Mouse (Mus musculus) adrenal gland, adult (tissue): ENCODE results near the gene Pde4dip.

Source experiments
- DNase-seq, 2 experiments: peaks; one replicate each; pipeline ENCODE4 v3.0.0; 2022 to 2023; ENCODE audit warnings: low spot score in 1 of 2; ENCODE audit not compliant: inconsistent age in 2 of 2

Gene Pde4dip

DNA sequence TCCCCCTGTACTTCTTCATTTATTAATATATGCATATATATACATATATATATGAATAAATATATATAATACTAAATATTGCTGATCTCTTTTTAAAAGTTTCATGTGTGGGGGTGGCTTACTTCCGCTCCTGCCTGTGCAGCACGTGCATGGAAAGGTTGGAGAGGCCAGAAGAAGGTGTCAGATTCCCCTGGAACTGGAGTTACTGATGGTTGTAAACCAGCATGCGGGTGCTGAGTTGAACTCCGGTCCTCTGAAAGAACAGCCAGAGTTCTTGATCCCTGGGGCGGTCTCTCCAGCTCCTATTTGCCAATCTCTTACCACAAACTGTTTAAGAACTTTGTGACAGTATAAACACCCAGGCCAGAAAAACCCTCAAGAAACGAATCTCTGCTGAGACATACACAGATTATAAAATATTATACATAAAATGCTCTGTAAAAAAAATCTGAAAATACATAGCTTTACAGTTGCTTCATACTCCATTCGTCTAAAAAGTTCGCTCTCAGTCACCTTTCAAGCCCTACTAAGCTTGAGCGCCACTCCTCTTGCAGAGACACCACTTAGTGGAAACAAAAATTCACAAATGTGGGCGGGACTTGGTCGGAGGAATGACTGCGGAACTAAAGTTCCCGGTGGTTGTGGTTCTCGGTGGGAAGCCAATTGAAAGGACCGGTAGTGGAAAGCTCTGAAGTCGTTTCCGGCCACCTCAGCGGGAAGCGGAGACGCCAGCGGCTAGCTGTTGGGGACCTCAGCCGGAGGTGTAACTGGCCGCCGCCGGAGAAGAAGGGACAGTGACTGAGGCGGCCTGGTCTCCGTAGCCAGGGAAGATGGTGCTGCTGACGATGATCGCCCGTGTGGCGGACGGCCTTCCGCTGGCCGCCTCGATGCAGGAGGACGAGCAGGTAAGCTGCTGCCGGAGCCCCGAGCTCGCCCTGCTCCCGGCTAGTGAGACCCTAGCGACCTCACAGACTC lies 12.3 kb upstream of the Pde4dip start, which contains the start of gene Sec22b:
Sec22b (plus strand) TSS at position 675 of the 975 bp plus-strand sequence.
- DNase-seq = peak; percentile 90 to 98

DNA sequence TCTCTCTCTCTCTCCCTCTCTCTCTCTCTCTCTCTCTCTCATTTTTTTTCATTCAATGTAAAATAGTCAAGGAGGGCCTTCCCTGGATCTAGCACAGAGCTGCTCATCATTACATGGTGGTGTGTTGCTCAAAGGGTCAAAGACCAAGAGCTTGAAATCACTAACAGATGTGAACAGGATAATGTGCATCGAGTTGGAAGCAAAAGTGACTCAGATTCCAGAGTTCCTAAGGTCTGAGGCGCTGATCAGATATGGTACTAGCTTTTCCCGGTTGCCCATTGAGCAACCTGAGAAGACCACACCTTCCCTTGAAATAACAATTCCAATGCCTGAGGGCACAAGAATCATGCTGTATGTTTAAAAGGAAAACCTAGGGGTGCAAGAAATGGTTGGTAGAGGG lies 9.9 kb upstream of the Pde4dip start:
- no peak for DNase-seq

DNA sequence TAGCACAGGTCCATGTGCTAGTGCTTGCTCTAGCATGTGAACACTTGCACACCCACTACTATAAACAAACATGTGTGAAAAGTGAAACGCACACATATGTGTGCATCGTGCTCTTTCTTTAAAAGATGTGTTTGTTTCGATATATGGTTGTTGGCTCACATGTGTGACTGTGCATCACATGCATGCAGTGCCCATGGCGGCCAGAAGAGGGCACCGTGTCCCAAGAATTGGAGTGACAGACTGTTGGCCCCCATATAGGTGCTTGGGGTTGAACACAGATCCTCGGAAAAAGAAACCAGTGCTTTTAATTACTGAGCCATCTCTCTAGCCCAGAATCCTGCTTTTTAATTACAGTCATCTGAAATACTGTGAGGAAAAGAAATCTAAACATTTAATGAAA lies 6.2 kb upstream of the Pde4dip start:
- DNase-seq = peak; percentile 17 to 70

DNA sequence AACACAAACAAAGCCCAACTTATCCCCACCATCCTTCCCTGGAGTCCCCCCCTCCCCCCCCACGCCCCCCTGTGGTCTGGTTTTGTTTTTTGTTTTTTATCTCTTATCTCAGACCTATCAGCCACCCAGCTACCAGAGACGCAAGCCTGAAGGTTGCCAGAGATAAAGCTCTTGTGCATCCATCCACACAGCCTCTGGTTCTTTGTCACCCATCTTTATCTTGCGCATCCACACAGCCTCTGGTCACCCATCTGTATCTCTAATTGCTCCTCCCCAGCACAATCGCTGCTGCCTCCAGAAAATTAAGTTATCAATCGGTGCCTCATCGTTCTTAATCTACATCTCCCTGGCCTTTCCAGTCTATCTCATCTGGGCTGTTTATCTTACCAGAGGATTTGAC lies 1.7 kb upstream of the Pde4dip start:
- no peak for DNase-seq

DNA sequence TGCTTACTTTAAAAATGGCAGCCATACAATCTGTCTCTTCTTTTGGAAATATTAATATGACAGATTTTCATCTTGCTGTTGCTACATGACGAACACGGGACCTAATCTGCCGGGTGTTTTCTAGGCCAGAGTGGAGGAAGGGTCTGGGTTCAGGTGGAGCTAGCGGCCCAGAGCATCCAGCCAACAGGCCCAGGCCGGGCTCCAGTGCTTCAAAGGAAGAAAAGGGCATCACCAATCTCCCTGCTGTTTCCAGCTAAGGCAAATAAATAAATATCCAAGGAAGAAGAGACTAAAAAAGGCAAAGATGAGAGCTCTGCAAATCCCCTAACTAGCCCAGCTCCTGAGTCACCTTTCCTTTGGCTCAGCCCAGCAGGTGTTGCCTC lies 731 bp downstream of the Pde4dip start:
- DNase-seq = no peak

DNA sequence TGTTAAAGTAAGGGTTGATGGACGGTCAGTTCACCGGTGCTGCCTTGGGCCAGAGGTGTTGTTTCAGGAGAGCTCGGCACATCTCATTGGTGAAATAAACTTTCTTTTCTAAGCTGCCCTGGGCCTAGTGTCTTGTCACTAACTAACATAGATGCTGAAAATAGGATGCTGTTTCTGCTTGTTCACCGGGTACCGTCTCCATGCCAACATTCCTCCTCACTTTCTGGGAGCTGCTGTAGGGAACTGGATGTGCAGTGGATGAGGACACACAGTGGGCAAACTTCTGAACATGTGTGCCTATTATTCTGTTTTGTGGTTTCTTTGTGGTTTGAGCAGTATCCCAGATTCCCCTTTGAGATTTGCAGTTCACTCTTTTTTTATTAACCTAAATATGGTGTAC lies 6.9 kb downstream of the Pde4dip start:
- DNase-seq = no peak

DNA sequence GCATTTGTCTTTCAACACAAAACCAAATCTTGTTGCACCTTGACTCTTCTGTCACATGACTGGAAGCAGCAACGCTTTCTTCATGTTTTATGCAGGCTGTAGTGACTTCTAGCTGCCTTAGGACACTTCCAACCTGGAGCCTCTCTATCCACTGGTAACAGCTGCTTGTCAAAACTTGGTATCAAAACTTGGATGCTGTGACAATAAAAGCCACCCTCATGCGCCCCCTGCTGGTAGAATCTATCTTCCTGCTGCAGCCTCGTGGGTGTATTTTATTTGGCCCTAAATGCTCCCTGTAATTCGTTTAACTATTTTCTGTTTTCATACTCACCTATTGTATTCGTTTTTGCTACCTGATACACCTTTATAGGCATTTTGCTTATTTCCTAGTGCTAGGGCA lies 9.3 kb downstream of the Pde4dip start:
- DNase-seq = peak; percentile 74 to 93

DNA sequence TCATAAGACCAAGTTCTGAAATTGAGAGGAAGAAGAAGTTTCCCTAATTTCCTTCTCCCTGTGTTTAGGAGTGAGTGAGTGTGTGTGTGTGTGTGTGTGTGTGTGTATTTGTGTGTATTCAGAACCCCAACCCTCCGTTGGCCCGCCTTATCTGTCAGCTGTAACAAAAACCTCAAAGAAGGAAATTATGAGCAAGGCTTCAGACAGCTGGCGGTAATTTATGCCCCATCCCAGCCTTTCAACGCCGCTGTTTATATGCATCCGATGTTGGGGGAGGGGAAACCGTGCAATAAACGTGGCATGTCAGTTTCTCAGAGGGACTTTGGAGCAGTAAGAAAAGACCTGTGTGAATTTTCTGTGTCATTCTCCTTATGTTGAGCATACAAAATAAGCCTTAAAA lies 12.2 kb downstream of the Pde4dip start:
- DNase-seq = no peak

DNA sequence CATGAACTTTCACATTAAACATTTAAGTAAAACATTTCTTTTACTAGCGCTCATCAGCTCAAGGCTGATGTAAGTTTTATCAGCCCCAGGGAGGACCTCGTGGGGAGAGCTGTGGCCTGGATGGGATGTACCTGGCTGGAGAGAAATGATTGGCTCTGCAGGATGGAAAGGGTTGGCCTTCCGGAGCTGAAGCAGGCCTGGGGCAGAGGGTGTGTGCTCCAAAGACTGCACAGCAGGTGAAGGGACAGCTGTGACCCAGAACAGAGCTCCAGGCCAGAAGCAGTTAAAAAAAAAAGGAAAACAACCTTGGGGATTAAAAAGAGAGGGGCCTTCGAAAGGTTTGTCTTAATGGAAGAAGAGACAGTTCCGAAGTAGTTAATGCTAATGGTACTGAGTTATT lies 13.7 kb downstream of the Pde4dip start:
- DNase-seq = no peak

DNA sequence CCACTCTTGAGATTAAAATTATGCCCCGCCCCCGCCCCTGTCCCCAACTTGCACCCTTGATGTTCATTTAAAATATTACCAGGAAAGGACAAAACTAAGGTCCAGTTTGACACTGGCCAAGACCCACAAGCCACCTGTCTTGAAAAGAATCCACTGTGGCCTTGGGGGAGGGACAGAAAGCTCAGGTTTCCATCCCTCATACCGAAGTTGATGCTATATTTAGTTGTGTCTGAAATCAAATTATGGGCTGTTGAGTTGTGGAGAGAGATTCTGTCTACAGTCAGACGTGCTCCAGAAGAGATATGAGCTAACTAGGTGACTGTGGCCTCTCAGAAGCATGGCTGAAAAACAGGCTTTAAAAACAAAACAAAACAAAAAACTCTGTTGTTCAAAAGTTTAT lies 18.8 kb downstream of the Pde4dip start:
- DNase-seq = no peak

DNA sequence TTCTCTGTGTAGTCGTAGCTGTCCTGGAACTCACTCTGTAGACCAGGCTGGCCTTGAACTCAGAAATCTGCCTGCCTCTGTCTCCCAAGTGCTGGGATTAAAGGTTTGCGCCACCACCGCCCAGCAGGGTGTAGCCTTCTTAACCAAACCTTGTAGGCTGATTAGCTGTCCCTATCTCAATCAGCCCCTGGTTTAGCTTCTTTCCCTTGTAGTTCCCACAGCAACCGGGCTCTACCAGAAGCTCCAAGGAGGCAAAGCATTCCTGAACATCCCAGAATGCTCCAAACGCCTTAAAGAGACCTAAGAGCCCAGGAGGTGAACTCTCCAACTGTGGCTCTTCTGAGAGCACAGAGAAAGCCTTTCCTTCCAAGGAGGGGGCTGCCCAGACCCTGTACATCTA lies 19.8 kb downstream of the Pde4dip start:
- no peak for DNase-seq

DNA sequence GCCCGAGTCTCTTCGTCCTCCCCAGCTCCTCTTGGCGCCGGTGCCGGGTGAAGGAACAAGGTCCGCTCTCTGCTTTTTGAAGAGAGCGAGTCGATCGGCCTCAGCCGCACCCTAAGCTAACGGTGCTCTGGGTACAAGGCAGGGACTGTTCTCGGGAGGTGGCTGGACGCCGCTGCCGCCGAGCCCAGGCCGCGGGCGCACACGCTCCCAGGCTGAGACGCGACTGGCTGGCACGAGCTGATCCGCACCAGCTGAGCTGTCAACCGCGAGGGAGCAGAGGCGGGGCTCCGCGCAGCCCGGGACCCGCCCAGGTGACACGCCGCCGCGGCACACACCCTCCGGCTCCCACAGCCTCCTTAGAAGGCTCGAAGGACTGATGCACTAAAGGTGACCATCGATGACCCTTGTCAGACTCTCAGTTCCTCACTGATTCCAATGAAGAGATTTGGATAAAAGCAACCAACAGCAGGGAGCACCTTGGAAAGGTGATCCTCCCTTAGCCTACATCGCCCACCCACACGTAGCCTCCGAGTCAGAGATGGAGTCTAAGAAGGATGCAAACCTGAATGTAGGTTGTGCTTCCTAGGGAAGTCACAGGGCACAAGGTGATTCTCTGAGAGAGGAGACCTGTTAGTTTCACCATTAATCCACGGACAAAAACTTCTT lies 20.4 kb downstream of the Pde4dip start:
- peak; percentile 70 to 87 for DNase-seq

DNA sequence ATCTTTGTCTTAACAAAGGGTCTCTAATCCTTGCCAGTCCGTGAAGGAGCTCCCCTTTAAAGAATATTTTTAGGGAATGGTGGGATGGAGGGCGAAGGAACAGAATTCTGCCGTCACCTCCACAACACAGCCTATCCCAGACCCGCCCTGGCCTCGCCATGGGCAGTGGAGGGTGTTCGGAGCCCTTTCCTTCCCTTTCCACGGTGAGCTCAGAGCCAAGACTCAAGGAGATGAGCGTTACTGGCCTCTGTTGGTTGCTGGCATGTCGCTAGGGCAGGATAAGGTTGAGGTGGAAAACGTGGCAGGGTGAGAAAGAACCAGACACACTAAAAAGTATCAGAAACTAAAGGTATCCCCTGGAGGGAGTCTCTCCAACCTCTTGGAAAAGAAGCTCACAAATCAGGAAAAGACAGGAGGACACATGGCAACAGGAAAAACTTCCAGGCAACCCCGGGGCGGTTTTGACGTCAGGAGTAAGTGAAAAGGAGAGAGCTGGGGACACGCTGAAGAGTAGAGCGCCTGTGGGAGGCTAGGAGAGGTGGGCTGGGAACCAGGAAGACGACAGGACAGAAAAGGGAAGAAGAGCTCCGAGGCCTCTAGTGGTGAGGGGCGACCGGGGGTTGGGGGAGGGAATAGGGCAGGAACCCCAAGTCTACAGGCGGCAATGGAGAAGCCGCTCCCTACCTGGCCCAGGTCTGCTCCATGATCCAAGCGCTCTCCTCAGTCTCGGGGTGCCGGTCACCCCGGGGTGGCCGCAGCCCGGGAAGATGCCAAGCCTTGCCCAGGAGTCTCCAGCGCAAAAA lies 21.1 kb downstream of the Pde4dip start:
- peak in 1 of 2 experiments; percentile 54 for DNase-seq

DNA sequence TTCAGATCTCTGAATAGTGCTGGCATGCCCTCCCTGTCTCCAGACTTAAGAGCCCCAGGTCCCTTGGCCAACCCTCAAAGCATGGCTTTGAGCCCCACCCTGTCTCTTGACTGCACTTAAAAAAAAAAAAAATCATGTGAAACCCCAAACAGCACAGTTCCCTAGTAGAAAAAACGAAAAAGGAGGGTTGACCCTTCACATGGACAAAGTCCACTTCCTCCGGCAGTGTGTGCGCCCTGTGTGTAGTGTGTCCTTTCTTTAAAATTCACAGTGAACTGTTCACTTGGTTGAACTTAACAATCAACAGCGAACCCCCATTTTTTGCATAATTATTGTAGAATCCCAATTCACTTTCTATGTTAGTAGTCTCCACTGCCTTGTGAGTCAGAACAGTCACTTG lies 21.8 kb downstream of the Pde4dip start:
- DNase-seq = no peak

DNA sequence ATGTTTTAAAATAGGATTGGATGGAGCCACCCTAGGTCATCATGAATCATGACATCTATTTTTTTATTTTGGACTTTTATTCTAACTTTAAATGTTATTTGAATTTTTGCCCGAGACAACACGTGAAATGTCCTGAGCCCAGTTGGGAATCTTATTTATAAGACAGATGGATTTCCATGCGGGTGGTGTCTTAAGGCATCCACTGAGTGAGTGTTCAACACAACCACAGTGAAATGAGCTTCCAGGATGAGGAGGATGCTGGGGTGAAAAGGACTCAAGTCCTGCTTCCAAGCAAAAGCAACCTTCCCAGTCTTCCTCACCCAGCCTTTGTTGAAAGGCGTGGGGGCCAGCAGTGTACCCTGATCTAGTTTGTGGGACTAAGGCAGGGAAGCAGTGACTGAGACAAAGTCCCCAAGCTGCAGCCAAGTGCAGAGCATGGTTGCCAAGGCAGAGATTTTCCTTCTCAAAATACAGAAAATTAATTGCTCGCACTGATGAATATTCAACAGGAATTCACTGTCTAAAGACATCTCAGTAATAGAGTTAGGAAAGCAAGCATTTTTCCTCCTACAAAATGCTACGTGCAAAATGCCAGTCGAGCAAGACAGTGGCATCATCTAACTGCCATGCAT lies 27.6 kb downstream of the Pde4dip start:
- DNase-seq = no peak

DNA sequence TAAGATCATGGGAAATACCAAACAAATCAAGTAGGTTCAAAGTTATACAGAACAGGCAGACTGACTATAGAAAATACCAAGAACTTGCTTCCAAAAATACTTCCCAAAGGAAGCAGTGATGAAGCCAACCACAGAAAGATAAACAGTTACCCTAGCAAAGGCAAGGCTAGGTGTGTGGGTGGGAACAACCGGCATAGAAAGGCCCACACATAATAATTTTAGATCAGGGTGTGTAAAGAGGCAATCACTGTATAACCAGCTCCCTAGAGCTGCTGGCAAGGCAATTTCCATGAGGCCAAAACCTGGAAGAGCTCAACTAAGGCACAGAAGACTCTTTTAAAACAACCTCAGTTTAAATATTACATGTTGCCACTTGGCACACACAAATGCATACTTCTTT lies 29.1 kb downstream of the Pde4dip start:
- DNase-seq = no peak

DNA sequence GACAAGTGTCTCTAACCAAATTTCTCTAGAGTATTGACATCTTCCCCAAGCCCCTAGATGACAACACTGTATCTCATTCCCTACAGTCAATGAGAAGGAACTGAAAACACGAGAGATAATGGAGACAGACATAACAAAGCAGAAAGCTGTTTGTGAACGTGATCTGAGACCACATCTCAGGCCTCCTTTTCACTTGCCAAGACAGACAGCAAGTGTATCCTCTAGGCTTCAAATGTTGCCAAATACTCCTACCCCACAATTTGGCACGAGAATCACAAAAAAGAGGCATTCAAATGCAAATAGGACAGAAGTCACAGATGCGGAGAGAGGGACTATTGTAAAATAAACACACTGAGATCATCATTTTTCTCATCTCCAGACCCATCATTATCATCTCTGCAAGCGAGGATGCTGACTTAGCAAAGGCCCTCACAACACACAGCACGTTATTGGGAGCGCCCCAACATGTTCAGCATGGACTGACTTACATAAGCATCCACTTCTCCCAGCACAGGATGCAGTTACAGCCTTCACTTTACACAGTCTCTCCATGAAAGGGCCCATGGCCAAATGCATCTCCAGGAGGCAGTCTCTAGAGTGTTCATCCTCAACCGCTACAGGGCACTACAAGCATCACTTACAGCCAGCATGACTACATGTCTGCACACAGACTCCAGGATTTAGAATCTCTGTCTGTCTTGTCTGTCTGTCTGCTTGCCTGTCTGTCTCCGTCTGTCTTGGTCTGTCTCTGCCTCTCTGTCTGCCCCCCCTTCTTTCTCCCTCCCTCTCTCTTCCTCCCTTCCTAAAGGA lies 33.7 kb downstream of the Pde4dip start:
- no peak for DNase-seq

DNA sequence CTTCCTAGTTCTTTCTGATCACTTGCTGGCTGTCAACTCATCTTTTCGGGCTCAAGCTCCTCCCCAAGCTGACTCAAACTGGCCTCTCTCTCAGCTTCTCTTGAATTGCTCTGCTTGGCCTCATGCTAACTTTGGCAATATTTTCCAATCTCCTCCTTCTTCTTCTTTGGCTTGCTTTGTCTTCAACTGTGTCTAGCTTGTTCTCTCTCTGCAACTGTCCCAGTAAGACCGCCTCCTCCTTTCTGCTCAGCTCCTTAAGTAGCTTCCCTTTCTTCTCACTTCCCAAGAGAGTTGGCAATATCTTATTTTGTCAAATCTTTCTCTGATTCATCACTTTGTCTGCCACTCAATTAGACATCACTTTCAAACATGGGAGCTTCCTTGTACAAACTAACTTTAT lies 36.7 kb downstream of the Pde4dip start:
- no peak for DNase-seq

DNA sequence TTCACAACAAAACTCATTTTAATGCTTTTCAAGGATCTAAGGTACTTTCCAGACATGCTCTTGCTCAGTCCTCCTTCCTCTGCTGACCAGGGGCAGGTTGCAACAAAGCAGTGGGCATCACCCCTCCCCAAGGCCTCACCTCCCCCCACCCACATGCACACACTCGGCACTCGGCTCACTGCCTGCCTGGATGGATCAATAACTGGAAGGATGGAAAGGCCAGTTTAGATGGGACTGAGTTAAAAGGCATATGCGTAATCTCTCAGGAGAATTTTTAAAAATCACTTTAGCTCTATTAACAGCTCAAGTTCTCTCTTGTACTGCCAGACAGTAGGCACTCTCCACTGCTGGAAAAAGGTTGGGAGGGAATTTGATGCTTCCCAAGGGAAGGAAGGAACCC lies 40.9 kb downstream of the Pde4dip start:
- DNase-seq = no peak

DNA sequence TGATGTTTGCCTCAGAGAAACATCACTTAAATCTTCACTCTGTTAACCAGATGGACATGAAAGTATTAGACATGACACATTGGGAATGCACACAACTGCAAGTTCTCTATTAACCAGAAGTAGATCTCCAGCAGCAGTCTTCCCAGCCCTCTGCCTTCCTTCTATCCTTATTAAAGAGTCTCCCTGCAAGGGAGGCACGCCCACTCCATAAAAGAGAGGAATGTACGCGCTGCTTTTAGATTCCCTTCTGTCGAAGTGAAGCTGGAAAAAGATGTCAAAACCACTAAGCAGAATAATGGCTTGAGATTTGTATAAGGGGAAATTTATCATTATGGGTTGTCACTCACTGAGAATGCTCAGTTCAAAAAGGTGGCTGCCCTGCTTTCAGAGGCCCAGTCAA lies 42.1 kb downstream of the Pde4dip start:
- DNase-seq = no peak
